Comparison of ENCODE assay signal across 8 mouse cellular contexts in the genomic region with DNA sequence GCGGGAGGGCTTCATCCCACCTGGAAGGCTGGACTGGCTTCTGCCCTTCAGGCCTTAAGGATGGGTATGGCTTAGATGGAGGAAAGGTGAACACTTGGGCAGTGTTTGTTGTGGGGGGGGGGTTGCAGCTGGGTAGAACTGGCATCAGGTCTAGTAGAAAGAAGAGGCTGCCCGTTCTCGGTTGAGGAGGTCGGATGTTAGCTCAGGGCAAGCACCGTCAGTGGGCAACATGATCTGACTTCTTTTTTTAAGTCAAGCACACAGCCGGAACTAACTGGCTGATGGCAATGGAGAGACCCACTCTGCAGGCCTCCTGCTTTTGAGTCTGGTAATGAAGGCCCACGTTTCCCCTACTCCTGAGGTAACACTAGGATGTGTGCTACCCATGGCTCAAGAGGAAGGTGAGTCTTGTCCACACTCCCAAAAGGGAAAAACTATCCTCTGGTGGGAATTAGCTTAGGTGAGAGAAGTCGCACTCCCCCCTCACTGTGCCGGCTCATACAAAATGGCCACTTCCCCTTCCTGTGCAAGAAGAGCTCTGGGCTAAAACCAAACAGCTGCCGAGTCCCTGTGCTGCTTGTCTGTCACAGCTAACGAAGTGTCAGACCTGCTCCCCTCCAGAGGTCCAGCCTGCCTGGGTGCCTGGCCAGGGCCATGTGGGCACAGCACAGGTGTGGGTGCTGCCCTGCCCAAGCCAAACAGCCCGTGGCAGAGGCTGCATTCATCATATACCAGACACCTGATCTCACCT.
A peak's percentile ranks its signal among the peaks of the same experiment; 100 is the strongest.
DNase-seq lines count a peak whose midpoint lies in the region; ATAC-seq and TF ChIP-seq lines count a peak whose summit lies in the region.

No protein-coding gene starts in this region.

- 0 out of 2 replicates have a peak, but pooled peaks have one; percentile 16 for ATAC-seq in intestine, embryonic 14.5 days (replicated peaks; ENCODE audit: low FRiP score, low TSS enrichment, low read depth)
- ATAC-seq in intestine, postnatal 0 days = no peak
- peak; percentile 44 to 68 for ATAC-seq in hematopoietic stem cell, adult 5-6 weeks (replicated peaks in 1 of 2; ENCODE audit: insufficient read depth in 1 of 2, low FRiP score in 2 of 2, low TSS enrichment in 1 of 2, low read depth in 1 of 2, poor library complexity in 2 of 2, severe bottlenecking in 2 of 2)
- ATAC-seq in neutrophil, adult 5-6 weeks (ENCODE audit: extremely low read depth, insufficient number of reproducible peaks, low FRiP score, poor library complexity, severe bottlenecking) = peak; percentile 38; the same call in 1 of the 2 replicates
- no peak for ATAC-seq in megakaryocyte-erythroid progenitor cell, adult 5-6 weeks (replicated peaks; ENCODE audit: low FRiP score, low TSS enrichment, poor library complexity, severe bottlenecking)

- no peaks in the 10 kb centered on the region for H3K27me3 ChIP-seq in intestine, embryonic 14.5 days (replicated peaks; ENCODE audit: control insufficient read depth, insufficient read depth, low read length)
- no peaks in the 10 kb centered on the region for H3K27me3 ChIP-seq in intestine, postnatal 0 days (replicated peaks; ENCODE audit: control insufficient read depth, insufficient read depth, low read length)

- no peak for DNase-seq in intestine, embryonic 14.5 days (ENCODE audit: low spot score)
- DNase-seq in urinary bladder, postnatal 10 days (ENCODE audit: low spot score) = peak; percentile 7
- DNase-seq in urinary bladder, postnatal 14 days (ENCODE audit: low spot score) = no peak
- DNase-seq in ovary, postnatal 36 days (ENCODE audit: low spot score) = no peak

- peaks cover 29% of the 10 kb centered on the region for H3K4me1 ChIP-seq in intestine, embryonic 14.5 days (replicated peaks; ENCODE audit: control insufficient read depth, insufficient read depth, low read length)
- no peaks in the 10 kb centered on the region for H3K4me1 ChIP-seq in intestine, postnatal 0 days (replicated peaks; ENCODE audit: control insufficient read depth, insufficient read depth, low read length)

- no peak overlapping the region for H3K27ac ChIP-seq in intestine, embryonic 14.5 days (ENCODE audit: low read depth)
- H3K27ac ChIP-seq in intestine, postnatal 0 days (ENCODE audit: low read depth, low read length) = no peak overlapping the region; the same call in 1 of the 2 replicates

- TF ChIP-seq CTCF in intestine, postnatal 0 days (IDR thresholded peaks at IDR 0.05; ENCODE audit: low read depth) = no peak

- WGBS in intestine, embryonic 14.5 days = 65% methylated on average over 12 of the region's 12 CpGs
- 73% methylated on average over 12 of the region's 12 CpGs for WGBS in intestine, postnatal 0 days

- no peak overlapping the region for H3K9ac ChIP-seq in intestine, embryonic 14.5 days (ENCODE audit: low read length)
- no peak overlapping the region for H3K9ac ChIP-seq in intestine, postnatal 0 days (ENCODE audit: low read depth, low read length)

- no peak overlapping the region for H3K4me3 ChIP-seq in intestine, embryonic 14.5 days (ENCODE audit: low read depth, low read length)
- no peak overlapping the region for H3K4me3 ChIP-seq in intestine, postnatal 0 days (ENCODE audit: low read depth, low read length)

- no peak overlapping the region for H3K4me2 ChIP-seq in intestine, embryonic 14.5 days (ENCODE audit: low read length)
- no peak overlapping the region for H3K4me2 ChIP-seq in intestine, postnatal 0 days (replicated peaks; ENCODE audit: low read depth)

- peaks cover 15% of the 10 kb centered on the region for H3K36me3 ChIP-seq in intestine, embryonic 14.5 days (ENCODE audit: control insufficient read depth, insufficient read depth, low read length)
- peaks cover 27% of the 10 kb centered on the region; the same call in 1 of the 2 replicates for H3K36me3 ChIP-seq in intestine, postnatal 0 days (ENCODE audit: control insufficient read depth, insufficient read depth)

- H3K9me3 ChIP-seq in intestine, embryonic 14.5 days (ENCODE audit: control insufficient read depth, low read length) = no peaks in the 10 kb centered on the region
- no peaks in the 10 kb centered on the region for H3K9me3 ChIP-seq in intestine, postnatal 0 days (ENCODE audit: control insufficient read depth)

Comparison
In these comparisons a context has a peak if more than half of its experiments do, and no peak if none do; other contexts are left out.
1. ATAC-seq: peak in intestine, embryonic 14.5 days (single experiment), hematopoietic stem cell, adult 5-6 weeks (2 of 2) and neutrophil, adult 5-6 weeks (single experiment); none in intestine, postnatal 0 days (single experiment) and megakaryocyte-erythroid progenitor cell, adult 5-6 weeks (single experiment).